Mouse (Mus musculus) adrenal gland, postnatal 4 days (tissue): ENCODE data around the gene Pla2g4d. TPM values are rescaled to one million over a fixed set of nuclear protein-coding genes. Genes with fewer than 3 reads are reported as not detected.

Experiments used
- DNase-seq, 2 experiments: peaks; one replicate each; pipeline ENCODE4 v3.0.0; 2021 to 2022; ENCODE audit warnings: low spot score in 2 of 2, mixed read lengths in 2 of 2
- long read RNA-seq, 2 experiments: library from polyadenylated mRNA; stranded (forward); transcript quantifications; one replicate each; pipeline ENCODE4 v2.0.0; 2021
- total RNA-seq, 2 experiments: library from RNA; stranded (reverse); gene quantifications; 2 replicates each; pipeline ENCODE4 v1.2.3; 2021

The Pla2g4d gene
- under 1 TPM in 1 of 2 experiments, not detected in 1; 0.28 TPM for total RNA-seq
- long read RNA-seq, experiment 1, partial matches to known transcripts: 0 of 1 reads
- long read RNA-seq, experiment 1, other reads (novel, unspliced or antisense): 1 of 1 reads
- long read RNA-seq, experiment 2: 0 reads

DNA sequence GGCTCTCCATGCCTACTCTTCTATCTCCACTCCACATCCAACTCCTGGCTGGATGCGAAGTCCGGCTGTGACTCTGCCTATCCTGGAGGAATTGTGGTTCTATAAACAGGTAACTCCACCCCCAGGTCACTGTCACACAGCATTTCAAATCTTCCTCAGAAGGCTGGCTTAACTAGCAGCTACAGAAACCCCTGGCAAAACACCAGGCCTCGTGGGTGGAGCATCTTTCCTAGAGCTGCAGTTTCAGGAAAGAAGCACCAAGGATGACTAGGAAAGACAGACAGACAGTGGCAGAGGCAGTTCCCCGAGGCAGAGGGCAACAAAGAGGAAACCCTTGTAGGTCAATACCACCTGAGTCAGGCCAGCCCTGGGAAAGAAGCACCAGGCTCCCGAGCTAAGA lies at the start of gene Pla2g4d:
Pla2g4d (minus strand) TSS at position 203 of the 400 bp plus-strand sequence.
- no peak for DNase-seq

DNA sequence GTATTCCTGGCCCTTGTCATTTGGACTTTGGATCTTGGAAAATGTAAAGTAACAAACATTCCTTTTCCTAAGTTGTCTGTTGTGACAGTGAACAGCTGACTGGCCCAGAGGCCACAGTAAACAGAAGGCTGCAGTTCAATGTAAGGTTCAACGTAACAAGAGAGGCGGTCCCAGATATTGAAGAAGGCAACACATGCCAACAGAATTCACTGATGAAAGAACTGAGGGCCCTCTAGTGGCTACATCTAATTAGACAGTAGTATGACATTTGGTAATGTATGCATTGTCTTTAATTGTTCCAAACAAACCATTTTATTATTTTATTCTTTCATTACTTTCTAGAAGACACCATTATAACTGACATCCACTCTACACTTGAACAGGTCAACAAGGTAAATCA lies 48.9 kb upstream of the Pla2g4d start:
- DNase-seq: no peak

- no peak for DNase-seq
These were observed 42.6 kb upstream of the Pla2g4d start for GRCm38 (mm10) chr2:120331575-120331974.

GRCm38 (mm10) chr2:120315077-120315476 lies 26.1 kb upstream of the Pla2g4d start:
- no peak for DNase-seq

DNA sequence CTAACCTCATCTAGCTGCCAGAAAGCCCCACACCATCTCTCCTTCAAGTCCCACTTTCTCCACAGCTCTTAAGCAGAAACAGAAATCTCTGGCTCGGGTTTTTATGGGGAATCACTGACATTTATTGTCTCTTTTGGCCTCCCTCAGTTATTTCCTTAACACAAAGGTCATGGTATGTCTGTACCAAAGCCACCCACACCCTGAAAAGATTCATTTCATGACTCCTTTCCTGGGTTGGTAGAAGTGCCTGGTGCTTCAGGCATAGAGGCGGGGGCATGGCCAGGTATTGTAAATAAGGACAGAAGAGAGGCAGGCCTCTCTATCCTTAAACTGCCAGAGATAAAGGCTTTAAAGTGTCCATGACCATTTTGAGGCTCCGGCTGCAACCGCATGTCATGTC lies 25.5 kb upstream of the Pla2g4d start:
- no peak for DNase-seq

DNA sequence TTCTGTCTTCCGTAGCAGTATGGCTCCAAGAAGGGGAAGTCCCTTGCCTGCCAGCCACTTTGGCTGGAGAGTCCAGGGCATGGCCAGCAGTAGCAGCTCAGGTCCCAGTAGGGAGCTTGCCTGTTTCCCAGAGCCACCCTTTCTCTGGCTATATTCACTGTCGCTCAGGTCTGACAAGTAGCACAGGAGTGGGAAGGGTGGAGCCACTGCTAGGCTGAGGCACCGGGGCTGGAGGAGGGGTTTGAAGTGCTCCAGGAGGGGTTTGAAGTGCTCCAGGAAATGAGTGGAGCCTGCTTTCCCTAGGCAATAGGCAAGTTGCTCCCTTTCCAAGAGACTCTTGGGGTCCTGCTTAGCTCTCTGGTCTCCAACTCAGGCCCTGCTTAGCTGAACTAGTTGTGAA lies 25.0 kb upstream of the Pla2g4d start, which contains the start of gene Pla2g4f:
Pla2g4f (minus strand) TSS at position 190 of the 400 bp plus-strand sequence.
- DNase-seq: no peak

GRCm38 (mm10) chr2:120312276-120312825 lies 23.4 kb upstream of the Pla2g4d start:
- no peak for DNase-seq

DNA sequence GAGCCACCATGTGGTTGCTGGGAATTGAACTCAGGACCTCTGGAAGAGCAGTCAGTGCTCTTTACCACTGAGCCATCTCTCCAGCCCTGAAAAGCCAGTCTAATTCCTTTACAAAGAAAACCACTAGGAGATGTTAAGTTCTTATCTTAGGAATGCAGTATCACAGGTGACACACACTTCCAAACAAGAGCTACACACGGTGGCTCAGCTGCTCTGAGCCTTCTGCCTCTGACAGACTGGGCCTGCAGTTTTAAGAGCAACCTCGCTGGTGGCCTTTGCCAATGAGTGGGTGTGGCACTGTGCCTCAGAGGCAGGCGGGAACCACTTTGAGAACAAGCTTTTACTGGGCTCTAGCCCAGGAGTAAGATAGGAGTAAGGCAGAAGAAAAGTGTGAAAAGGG lies 15.1 kb upstream of the Pla2g4d start:
- DNase-seq: no peak

DNA sequence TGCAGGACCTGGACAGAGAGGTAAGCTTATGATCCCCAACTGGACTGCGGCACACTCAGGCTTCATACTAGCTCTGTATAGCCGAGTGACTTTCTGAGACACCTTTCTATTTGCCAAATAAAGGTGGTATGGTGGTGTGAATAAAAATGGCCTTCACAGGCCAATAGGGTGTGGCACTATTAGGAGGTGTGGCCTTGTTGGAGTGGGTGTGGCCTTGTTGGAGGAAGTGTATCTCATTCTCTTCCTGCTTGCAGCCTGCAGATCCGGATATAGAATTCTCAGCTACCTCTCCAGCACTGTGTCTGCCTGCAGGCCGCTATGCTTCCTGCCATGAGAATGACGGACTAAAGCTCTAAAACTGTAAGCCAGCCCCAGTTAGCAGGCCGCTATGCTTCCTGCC lies 12.1 kb upstream of the Pla2g4d start:
- DNase-seq: no peak

GRCm38 (mm10) chr2:120299866-120300265 lies 10.9 kb upstream of the Pla2g4d start:
- DNase-seq: no peak

DNA sequence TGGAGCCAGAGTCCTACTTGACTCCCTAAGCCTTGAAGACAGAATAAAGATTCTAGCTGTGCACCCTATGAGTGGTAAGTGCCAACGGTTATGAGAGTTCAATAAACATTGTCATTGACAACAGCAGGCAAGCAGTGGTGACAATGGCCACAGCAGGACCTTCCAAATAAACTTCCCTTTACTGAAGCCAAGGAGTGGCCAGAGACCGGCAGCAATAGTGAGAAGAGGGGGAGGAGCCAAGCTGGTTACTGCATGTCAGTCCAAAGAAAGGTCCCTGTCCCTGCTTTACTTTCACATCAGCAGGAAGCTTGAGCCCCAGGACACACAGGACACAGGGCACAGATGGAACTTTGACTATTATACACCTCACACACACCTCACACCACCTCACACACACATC lies 7.2 kb upstream of the Pla2g4d start:
- DNase-seq: no peak

- no peak for DNase-seq
These were observed 2.6 kb upstream of the Pla2g4d start for GRCm38 (mm10) chr2:120291471-120292078.

DNA sequence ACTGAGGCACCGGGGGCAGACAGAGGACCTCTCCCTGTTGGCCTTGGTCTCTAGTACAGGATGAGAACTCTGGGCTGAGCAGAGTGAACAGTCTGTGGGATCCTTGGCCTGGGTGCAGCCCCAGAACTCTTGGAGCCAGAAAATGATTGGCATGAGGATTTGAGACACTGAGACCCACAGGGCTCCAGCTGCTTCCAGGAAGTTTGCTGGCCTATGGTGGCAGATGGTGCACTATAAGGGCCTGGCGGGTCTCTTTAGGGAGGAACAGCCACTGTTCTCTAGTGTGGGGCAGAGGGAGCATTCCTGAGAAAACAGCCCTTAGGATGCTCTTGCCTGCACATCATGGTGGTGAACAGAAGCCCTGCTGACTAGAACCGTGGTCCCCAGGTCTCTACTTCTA lies 596 bp downstream of the Pla2g4d start:
- no peak for DNase-seq

- DNase-seq: no peak
These were observed 3.4 kb downstream of the Pla2g4d start for GRCm38 (mm10) chr2:120285639-120286038.

GRCm38 (mm10) chr2:120284705-120285104 lies 4.3 kb downstream of the Pla2g4d start:
- DNase-seq: no peak

DNA sequence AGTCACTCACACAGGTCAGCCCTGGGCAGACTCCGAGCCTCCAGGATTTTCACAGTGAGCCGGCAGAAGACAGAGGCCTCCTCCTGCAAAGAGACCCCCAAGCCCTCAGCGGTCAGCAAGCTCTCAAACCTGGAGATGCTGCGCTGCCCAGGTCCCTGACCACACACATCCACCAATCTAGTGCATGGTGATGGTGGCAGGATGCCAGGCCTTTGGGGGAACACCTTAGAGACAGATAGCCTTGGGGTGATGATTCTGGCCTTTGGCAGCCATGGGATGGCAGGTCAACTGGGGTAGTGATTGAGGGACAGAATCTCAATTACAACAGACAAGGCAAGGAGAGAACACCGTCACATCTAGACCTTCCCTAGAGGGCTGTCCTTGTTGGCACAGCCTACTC lies 4.9 kb downstream of the Pla2g4d start:
- DNase-seq: no peak

GRCm38 (mm10) chr2:120283550-120283949 lies 5.4 kb downstream of the Pla2g4d start:
- no peak for DNase-seq

DNA sequence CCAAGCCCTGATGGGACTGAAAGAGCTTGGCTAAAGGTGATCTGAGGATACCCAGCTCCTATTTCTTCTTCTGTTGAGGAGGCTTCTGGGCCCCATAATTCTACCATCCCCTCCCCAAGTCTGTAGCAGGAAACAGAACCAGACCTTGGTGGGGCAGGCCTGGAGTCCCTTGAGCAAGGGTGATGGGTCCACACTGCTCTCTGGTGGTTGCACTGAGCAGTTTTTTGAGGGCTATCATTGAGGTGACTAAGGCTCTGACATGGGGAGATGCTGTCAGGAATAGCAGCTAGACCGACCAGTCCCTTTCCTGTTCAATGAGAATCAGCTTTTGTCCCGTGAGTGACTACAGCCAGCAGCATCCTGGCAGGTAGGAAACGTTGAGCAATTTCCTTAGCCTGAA lies 7.8 kb downstream of the Pla2g4d start:
- no peak for DNase-seq

- no peak for DNase-seq
These were observed 9.0 kb downstream of the Pla2g4d start for GRCm38 (mm10) chr2:120279961-120280360.

DNA sequence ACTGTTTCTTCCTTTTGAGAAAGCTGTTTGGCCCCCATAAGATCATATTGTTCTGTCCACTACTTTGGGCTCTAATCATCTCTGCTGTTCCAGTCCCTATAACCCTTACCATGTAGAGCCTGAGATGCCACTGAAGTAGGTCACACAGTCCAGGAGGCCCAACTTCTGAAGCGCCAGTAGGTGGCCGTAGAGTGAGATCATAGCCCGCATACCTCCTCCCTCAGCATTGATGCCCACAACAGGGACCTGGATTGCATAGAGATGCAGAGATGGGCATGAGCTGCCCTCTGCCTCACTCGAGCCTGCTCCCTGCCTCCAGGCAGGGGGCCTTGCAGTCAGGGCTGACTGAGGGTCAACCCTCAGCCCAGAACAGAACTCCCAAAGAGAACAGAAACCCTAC lies 12.0 kb downstream of the Pla2g4d start:
- no peak for DNase-seq

- DNase-seq: no peak
These were observed 20.4 kb downstream of the Pla2g4d start for GRCm38 (mm10) chr2:120268635-120269034.

GRCm38 (mm10) chr2:120265523-120265922 lies 23.5 kb downstream of the Pla2g4d start:
- DNase-seq: no peak

DNA sequence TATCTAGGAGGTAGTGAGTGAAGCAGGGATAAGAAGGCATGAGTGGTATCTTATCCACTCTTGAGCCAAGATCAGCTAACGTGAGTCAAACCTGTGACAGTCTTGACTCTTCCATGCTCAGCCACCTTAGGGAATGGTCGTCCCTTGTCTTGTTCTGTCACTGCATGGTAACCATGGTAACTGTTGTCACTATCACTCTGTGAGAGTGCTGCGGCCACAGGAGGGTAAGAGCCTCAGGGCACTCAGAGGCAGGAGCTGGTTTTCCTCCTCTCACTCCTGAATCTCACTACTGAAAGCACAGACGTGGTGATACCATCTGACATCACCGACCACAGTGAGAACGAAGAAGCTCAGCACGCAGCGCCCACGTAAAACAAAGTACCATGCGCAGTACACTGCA lies 24.1 kb downstream of the Pla2g4d start:
- DNase-seq: no peak
